Mouse (Mus musculus) forebrain, embryonic 13.5 days (tissue): ENCODE data around the gene Tmem208. TPM values are rescaled to one million over a fixed set of nuclear protein-coding genes. Genes with fewer than 3 reads are reported as not detected.
"Not testable (repeated sequence)": the region's sequence is repeated elsewhere in the genome, so short reads cannot be mapped to it uniquely, and the experiment has no call there.

Source experiments
- ATAC-seq: fragments of 200-750 bp; cut with Nextera tagmentation; 2 replicates; pipeline ENCODE4 v1.8.0; 2017
- H3K27ac ChIP-seq: fragments of 300-500 bp; sonication (generic); 2 replicates; pipeline ENCODE4 v1.5.1; 2015; ENCODE audit warnings: inconsistent platforms, mild to moderate bottlenecking, moderate library complexity
- H3K27me3 ChIP-seq: fragments of 300-500 bp; sonication (generic); 2 replicates; pipeline ENCODE4 v1.6.1; 2015; ENCODE audit warnings: mild to moderate bottlenecking, inconsistent platforms
- H3K36me3 ChIP-seq: fragments of 300-500 bp; sonication (generic); 2 replicates; pipeline ENCODE4 v1.6.1; 2015; ENCODE audit warnings: mild to moderate bottlenecking, inconsistent platforms; ENCODE audit not compliant: poor library complexity, severe bottlenecking
- H3K4me1 ChIP-seq: fragments of 300-500 bp; sonication (generic); 2 replicates; pipeline ENCODE4 v1.6.1; 2015; ENCODE audit warnings: inconsistent platforms
- H3K4me2 ChIP-seq: fragments of 300-500 bp; sonication (generic); 2 replicates; pipeline ENCODE4 v1.6.1; 2015; ENCODE audit warnings: inconsistent platforms, mild to moderate bottlenecking, moderate library complexity
- H3K4me3 ChIP-seq: fragments of 300-500 bp; sonication (generic); 2 replicates; pipeline ENCODE4 v1.5.1; 2015; ENCODE audit warnings: mild to moderate bottlenecking, inconsistent platforms
- H3K9ac ChIP-seq: fragments of 300-500 bp; sonication (generic); 2 replicates; pipeline ENCODE4 v1.6.1; 2015; ENCODE audit warnings: mild to moderate bottlenecking, inconsistent platforms
- H3K9me3 ChIP-seq: fragments of 300-500 bp; sonication (generic); replicated peaks from 2 replicates; pipeline ENCODE4 v1.6.1; 2016; ENCODE audit warnings: inconsistent platforms
- WGBS: fragments of 180-500 bp; shearing (Covaris S2); methylation state at CpG from one replicate; pipeline ENCODE4 v1.1.7; 2015; 5-methylcytosine and 5-hydroxymethylcytosine counted together
- polyA plus RNA-seq: library from polyadenylated mRNA; unstranded; fragments of >200 nt; fragmentation: Nextera tagmentation; extraction: Ambion mirVana; gene quantifications from 2 replicates; pipeline ENCODE4 v1.2.1, GENCODE M21; 2015

Tmem208 gene
- polyA plus RNA-seq, 1 experiment from 2014 or later: 107 TPM

DNA sequence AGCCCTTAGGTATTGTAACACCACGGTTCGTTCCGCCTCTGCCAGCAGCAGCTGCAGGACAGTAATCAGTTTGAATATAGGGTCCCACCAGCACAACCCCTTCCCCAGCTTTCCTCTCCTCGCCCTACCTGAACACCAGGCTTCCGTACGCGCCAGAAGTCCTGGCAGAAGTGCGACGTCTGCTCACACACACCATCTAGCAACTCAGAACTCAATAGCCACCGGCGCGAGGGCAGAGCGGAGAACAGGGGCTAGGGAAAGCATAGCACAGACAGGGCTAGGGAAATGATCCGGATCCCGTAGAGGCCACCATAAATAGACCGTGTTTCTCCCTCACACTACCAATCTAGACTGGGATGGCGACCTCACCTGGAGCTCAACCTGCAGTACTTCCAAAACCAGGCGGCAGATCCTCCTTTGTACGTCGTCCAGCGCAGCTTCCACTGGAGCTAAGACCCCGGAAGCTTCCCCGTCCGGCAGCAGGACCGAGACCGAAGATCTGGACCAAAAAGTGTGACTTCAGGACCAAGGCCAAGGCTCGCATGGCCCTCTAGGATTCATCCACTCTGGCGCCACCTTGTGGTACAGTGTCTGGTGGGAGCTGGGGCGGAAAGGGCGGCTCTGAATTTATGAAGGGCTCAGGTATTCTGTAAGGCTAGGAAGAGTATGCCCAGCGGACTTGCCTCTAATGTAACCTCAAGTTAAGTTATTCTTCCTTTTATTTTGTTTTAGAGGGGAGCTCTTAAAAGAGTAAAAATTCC, 35.4 kb upstream of the Tmem208 start:
- no peaks in the 10 kb centered on the region for H3K9me3 ChIP-seq
- H3K27me3 ChIP-seq: peaks cover 11% of the 10 kb centered on the region
- peak overlapping the region; percentile 50 for H3K4me3 ChIP-seq
- peaks cover 48% of the 10 kb centered on the region for H3K4me1 ChIP-seq
- H3K9ac ChIP-seq: 0 out of 2 replicates have a peak overlapping the region, but pooled peaks have one; percentile 65
- WGBS: 5% methylated on average over 31 of the region's 31 CpGs
- H3K36me3 ChIP-seq: peaks cover under 1% of the 10 kb centered on the region; the same call in 1 of the 2 replicates
- peak overlapping the region; percentile 70 for H3K4me2 ChIP-seq
- no peak overlapping the region for H3K27ac ChIP-seq
- ATAC-seq: no peak

DNA sequence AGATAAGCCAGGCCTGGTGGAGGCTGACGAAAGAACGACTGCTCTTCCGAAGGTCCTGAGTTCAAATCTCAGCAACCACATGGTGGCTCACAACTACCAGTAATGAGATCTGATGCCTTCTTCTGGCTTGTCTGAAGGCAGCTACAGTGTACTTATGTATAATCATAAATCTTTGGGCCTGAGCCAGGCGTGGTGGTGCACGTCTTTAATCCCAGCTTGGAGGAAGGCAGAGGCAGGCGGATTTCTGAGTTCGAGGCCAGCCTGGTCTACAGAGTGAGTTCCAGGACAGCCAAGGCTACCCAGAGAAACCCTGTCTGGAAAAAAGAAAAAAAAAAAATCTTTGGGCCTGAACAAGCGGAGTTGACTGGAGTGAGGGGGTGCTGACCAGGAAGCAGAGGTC, 34.8 kb upstream of the Tmem208 start:
- peaks cover 11% of the 10 kb centered on the region for H3K27me3 ChIP-seq
- not testable (repeated sequence) for ATAC-seq, H3K36me3 ChIP-seq, H3K9ac ChIP-seq, H3K9me3 ChIP-seq, H3K4me3 ChIP-seq, H3K27ac ChIP-seq
- peaks cover 42% of the 10 kb centered on the region for H3K4me1 ChIP-seq
- H3K4me2 ChIP-seq: peak overlapping the region; percentile 70; the same call in 1 of the 2 replicates
- 88% methylated on average over 8 of the region's 8 CpGs for WGBS

DNA sequence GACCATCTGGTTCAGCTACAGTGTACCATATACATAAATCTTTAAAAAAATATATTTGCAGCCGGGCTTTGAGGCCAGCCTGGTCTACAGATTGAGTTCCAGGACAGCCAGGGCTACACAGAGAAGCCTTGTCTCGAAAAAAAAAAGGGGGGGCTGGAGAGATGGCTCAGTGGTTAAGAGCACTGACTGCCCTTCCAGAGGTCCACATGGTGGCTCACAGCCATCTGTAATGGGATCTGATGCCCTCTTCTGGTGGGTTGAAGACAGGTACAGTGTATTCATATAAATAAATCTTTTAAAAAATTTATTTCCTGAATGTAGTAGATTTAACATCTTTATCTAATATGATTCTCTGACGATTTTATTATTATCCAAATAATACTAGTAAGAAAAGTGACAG, 34.4 kb upstream of the Tmem208 start:
- not testable (repeated sequence) for H3K4me3 ChIP-seq, H3K36me3 ChIP-seq, H3K9ac ChIP-seq, ATAC-seq, H3K9me3 ChIP-seq, H3K4me2 ChIP-seq, H3K27ac ChIP-seq
- Histone ChIP-seq H3K4me1 (peaks cover 40% of the 10 kb centered on the region), H3K27me3 (peaks cover 11% of the 10 kb centered on the region)
- WGBS: 70% methylated on average over 3 of the region's 3 CpGs

DNA sequence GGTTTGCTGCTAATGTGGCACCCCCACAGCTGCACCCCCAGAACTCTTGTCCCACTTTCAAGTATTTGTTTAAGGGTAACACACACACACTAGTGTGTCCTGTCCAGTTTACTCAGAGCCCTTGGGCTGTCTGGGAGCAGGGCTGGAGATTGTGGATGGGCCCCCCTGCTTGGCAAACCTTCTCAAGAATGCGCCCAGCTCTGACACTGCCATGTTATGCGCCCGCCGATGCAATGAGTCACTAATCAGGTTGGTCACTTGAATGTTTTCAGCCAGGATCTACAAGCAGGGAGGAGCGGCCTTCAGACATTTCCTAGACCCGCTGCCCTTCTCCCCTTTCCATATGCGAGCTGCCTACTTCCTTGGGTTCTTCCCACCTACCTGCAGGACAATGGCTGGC, 33.7 kb upstream of the Tmem208 start:
- H3K9me3 ChIP-seq: no peaks in the 10 kb centered on the region
- no peak for ATAC-seq
- peaks cover 11% of the 10 kb centered on the region for H3K27me3 ChIP-seq
- no peak overlapping the region for H3K9ac ChIP-seq
- H3K4me3 ChIP-seq: no peak overlapping the region
- WGBS: 73% methylated on average over 7 of the region's 7 CpGs
- H3K4me1 ChIP-seq: peaks cover 38% of the 10 kb centered on the region
- H3K4me2 ChIP-seq: no peak overlapping the region
- H3K27ac ChIP-seq: no peak overlapping the region
- H3K36me3 ChIP-seq: no peaks in the 10 kb centered on the region

DNA sequence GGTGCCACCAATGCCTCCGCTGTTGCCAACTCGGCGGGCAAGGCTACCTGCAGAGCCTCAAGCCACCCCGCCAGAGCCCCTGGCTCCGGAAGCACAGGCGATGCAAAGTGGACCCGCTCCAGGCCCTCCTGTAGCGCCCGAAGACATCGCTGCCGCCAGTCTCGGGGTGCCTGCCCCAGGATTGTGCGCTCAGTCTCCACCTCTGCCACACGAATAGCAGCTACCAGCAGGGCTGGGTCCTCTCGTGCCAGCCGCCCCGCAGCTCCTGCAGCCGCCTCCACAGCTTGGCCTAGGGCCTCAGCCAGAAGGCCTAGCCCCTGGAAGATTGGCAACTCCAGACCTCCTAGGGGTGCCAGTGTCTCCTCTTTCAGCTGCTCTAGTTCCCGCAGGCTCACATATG, 32.7 kb upstream of the Tmem208 start:
- H3K4me2 ChIP-seq: no peak overlapping the region
- H3K27ac ChIP-seq: no peak overlapping the region
- H3K9me3 ChIP-seq: no peaks in the 10 kb centered on the region
- no peak overlapping the region for H3K4me3 ChIP-seq
- H3K4me1 ChIP-seq: peaks cover 34% of the 10 kb centered on the region
- H3K36me3 ChIP-seq: no peaks in the 10 kb centered on the region
- ATAC-seq: no peak
- WGBS: 66% methylated on average over 19 of the region's 19 CpGs
- no peak overlapping the region for H3K9ac ChIP-seq
- H3K27me3 ChIP-seq: peaks cover 11% of the 10 kb centered on the region

DNA sequence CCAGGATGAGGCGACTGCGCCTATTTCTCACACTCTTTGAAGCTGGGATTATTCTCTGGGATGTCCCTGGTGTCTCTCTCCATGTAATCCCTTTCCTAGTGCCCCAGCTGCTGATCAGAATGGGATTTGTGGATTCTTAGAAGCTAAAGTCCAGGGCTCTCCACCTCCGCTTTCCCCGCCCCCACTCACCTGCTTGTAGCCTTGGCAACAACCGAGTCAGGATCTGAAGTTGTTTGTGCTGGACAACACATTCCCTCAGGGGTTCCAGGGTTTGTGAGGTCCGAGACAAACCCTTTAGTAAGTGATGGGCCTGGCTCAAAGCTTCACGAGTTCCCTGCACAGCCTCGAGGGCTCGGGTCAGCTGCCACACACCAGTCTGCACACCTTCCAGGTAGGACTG, 31.4 kb upstream of the Tmem208 start:
- ATAC-seq: no peak
- Histone ChIP-seq H3K27ac (no peak overlapping the region), H3K4me3 (no peak overlapping the region), H3K27me3 (peaks cover 11% of the 10 kb centered on the region), H3K9me3 (no peaks in the 10 kb centered on the region), H3K9ac (no peak overlapping the region; the same call in 1 of the 2 replicates), H3K36me3 (peaks cover 11% of the 10 kb centered on the region), H3K4me1 (peaks cover 38% of the 10 kb centered on the region), H3K4me2 (no peak overlapping the region)
- WGBS: 61% methylated on average over 9 of the region's 9 CpGs

DNA sequence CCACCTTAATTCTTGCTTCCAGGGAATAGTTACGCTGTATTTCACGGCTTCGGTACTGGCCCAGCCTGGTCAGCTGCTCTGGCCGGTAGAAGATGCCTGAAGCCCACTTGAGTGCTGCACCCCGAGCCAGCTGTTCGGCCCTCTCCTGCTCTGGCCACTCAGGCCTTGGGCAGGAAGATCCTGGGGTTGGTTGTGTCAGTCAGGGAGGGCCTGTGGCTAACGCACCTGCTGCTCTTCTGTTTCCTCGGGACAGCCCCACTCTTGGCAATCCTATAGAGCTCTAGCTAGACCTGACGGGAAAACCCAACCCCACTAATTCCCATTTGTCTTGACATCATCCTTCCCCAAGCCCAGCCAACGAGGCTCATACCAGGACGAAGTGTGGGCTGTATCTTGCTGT, 30.9 kb upstream of the Tmem208 start:
- peaks cover 6% of the 10 kb centered on the region for H3K27me3 ChIP-seq
- H3K4me3 ChIP-seq: no peak overlapping the region
- no peaks in the 10 kb centered on the region for H3K9me3 ChIP-seq
- no peak for ATAC-seq
- H3K27ac ChIP-seq: no peak overlapping the region
- peaks cover 16% of the 10 kb centered on the region for H3K36me3 ChIP-seq
- H3K9ac ChIP-seq: no peak overlapping the region
- peaks cover 35% of the 10 kb centered on the region for H3K4me1 ChIP-seq
- H3K4me2 ChIP-seq: no peak overlapping the region
- WGBS: 67% methylated on average over 11 of the region's 11 CpGs

DNA sequence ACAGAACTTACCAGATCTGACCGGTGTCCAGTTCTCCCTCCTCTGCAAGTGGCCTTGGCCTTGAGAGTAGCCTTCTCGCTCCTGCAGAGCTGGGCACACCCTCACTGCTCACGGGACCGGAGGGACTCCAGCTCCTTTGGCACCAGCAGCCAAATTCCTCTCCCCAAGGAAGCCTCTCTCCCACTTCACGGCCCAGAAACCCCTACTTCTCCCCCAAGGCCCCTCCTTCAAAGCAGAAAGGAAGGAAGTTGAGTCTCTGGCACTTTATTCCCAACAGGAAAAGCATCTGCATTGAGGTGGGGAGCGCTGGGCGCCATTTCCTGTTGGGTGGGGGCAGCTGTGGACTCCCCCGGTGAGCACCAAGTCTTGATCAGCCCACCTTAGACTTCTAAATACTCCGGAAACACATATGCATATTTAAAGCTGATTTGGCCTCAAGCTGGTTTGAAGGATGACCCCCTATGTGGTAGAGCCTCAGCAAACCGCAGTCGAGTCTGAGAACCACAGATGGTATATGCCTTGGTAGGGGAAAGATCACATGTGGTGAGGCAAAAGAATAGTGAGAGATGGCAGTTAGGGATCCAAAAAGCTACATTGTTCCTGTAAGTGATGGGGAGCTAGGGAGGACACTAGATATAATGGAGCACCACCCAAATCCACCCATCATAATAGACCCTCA, 30.1 kb upstream of the Tmem208 start, which contains the start of gene Exoc3l:
Gene Exoc3l (minus strand): TSS at position 207 of the 679 bp plus-strand sequence.
- Histone ChIP-seq H3K4me3 (peak within 1 kb of the TSS; percentile 100), H3K9me3 (no peaks in the 10 kb centered on the region), H3K36me3 (peaks cover 24% of the 10 kb centered on the region), H3K9ac (peak within 1 kb of the TSS; percentile 96; the same call in 1 of the 2 replicates), H3K4me2 (peak within 1 kb of the TSS; percentile 98), H3K27ac (no peak within 1 kb of the TSS), H3K4me1 (peaks cover 27% of the 10 kb centered on the region), H3K27me3 (no peaks in the 10 kb centered on the region)
- no peak for ATAC-seq
- WGBS: 77% methylated on average over 11 of the region's 11 CpGs

DNA sequence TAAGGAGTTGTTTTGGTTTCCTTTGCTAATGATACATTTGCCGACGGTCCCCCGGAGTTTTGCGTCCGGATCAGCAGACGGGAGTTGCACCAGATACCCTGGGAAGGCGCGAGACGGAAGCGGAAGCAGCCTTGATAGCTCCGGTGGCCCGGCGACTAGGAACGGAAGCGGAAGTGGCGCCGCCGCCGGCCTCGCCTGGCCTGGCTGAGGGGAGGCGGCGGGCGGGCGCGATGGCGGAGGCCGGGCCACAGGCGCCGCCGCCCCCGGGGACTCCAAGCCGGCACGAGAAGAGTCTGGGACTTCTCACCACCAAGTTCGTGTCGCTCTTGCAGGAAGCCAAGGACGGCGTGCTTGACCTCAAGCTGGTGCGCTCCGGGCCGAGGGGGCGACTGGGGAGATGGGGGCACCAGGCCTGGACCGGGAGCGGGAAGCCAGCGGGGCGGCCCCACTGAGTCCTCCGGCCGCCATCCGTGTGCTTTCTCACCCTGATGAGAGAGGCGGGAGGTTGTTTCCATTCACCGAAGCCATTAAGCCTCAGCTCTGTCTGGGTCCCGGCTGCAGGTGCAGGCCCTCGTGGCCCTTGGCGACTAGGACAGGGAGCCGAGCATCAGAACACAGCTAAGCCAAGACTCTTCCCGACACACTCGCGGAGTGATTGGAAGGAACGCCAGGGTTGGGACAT, 28.5 kb upstream of the Tmem208 start, which contains the start of gene E2f4:
Gene E2f4 (plus strand): TSS at position 153 of the 682 bp plus-strand sequence.
- under 1% methylated on average over 58 of the region's 58 CpGs for WGBS
- Histone ChIP-seq H3K4me3 (peak within 1 kb of the TSS; percentile 100), H3K27ac (peak within 1 kb of the TSS; percentile 40; the same call in 1 of the 2 replicates), H3K9ac (peak within 1 kb of the TSS; percentile 96), H3K36me3 (peaks cover 40% of the 10 kb centered on the region), H3K9me3 (no peaks in the 10 kb centered on the region), H3K4me2 (peak within 1 kb of the TSS; percentile 98), H3K27me3 (no peaks in the 10 kb centered on the region), H3K4me1 (peaks cover 25% of the 10 kb centered on the region)
- ATAC-seq: peak; percentile 94

DNA sequence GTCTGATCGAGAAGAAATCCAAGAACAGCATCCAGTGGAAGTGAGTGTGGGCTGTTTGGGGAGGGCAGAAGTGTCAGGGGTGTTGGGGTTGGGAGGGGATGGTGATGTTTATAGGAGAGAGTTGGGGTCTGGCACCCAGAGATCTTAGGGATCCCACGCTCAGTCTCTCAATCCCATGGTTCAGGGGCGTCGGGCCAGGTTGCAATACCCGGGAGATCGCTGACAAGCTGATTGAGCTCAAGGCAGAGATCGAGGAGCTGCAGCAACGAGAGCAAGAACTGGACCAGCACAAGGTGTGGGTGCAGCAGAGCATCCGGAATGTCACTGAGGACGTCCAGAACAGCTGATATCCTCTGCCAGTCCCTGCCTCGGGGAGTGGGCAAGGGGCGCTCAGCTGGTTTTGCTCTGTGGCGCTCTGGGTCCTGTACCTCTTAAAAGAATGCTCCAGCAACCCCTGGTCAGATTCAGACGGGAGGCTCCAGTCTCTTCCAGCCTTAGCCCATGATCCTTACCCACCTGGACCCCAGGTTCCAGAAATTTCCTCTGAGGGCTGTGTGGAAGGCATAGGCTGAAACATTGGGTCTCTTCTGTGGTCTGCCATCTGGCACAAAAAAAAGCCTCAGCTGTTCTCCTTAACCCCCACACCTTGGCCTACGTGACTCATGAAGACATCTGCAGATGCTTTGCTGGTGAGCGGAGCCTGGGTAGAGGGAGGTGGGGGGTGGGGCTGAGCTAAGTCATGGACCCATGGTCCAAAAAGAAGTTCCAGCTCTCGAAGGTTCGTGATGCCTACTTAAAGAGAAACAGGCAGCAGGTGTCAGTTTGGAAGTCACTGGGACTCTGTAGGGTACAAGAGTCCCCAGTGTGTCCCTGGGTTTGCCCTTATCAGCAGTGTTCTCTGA, 27.6 kb upstream of the Tmem208 start:
- Histone ChIP-seq H3K9ac (peak overlapping the region; percentile 96), H3K4me2 (peak overlapping the region; percentile 98), H3K9me3 (no peaks in the 10 kb centered on the region), H3K27me3 (no peaks in the 10 kb centered on the region), H3K36me3 (peaks cover 50% of the 10 kb centered on the region), H3K27ac (no peak overlapping the region), H3K4me1 (peaks cover 25% of the 10 kb centered on the region), H3K4me3 (peak overlapping the region; percentile 100)
- no peak for ATAC-seq
- 68% methylated on average over 18 of the region's 18 CpGs for WGBS

DNA sequence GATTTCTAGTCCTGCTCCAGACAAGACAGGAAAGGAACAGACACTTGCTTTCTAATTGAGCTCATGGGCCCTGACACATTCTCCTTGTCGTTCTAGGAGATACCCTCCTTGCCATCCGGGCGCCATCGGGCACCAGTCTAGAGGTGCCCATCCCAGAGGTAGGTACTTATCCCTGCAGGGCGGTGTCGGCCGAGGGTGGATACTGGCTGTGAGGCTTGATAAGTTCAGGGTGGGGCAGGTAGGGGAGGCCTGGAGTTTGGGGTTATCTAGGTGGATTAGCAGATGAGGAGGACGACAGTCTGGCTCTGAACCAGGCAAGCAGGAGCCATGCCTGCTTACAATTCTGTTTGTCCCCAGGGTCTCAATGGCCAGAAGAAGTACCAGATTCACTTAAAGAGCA, 26.2 kb upstream of the Tmem208 start:
- no peak overlapping the region for H3K4me3 ChIP-seq
- ATAC-seq: no peak
- H3K4me2 ChIP-seq: no peak overlapping the region
- H3K4me1 ChIP-seq: peaks cover 29% of the 10 kb centered on the region
- no peaks in the 10 kb centered on the region for H3K9me3 ChIP-seq
- no peak overlapping the region for H3K9ac ChIP-seq
- no peak overlapping the region for H3K27ac ChIP-seq
- no peaks in the 10 kb centered on the region for H3K27me3 ChIP-seq
- H3K36me3 ChIP-seq: peaks cover 63% of the 10 kb centered on the region
- WGBS: 93% methylated on average over 8 of the region's 8 CpGs
